Mouse (Mus musculus) embryonic fibroblast, embryonic 13.5 days (primary cell): ENCODE measurements around the gene Sh3bp5.

Experiments
- CTCF ChIP-seq: IDR thresholded peaks from 2 replicates; pipeline ENCODE4 v1.5.1; 2011; ENCODE audit warnings: mild to moderate bottlenecking, control low read depth, low read length, moderate library complexity, borderline replicate concordance; ENCODE audit not compliant: insufficient read depth
- POLR2A ChIP-seq: IDR thresholded peaks from 2 replicates; pipeline ENCODE4 v1.6.1; 2011; ENCODE audit warnings: low read depth, mild to moderate bottlenecking, control low read depth, low read length, moderate library complexity

- TF ChIP-seq CTCF (no peak), POLR2A (no peak)
These were observed 113.7 kb downstream of the Sh3bp5 start for GRCm38 (mm10) chr14:31322191-31322590.
